Mouse (Mus musculus) C3H10T1/2 (cell line): ENCODE results near the gene Pnp2. TPM values are rescaled to one million over a fixed set of nuclear protein-coding genes. Genes with fewer than 3 reads are reported as not detected.

Experiments used
- polyA plus RNA-seq, 2 experiments: library from polyadenylated mRNA; unstranded; fragments of >200 nt; fragmentation: generic; extraction: Trizol; gene quantifications; one replicate each; pipeline ENCODE4 v1.2.1; 2012; ENCODE audit warnings: missing spikeins in 2 of 2

Gene Pnp2
- under 1 TPM; 0.19 to 0.86 TPM for polyA plus RNA-seq

DNA sequence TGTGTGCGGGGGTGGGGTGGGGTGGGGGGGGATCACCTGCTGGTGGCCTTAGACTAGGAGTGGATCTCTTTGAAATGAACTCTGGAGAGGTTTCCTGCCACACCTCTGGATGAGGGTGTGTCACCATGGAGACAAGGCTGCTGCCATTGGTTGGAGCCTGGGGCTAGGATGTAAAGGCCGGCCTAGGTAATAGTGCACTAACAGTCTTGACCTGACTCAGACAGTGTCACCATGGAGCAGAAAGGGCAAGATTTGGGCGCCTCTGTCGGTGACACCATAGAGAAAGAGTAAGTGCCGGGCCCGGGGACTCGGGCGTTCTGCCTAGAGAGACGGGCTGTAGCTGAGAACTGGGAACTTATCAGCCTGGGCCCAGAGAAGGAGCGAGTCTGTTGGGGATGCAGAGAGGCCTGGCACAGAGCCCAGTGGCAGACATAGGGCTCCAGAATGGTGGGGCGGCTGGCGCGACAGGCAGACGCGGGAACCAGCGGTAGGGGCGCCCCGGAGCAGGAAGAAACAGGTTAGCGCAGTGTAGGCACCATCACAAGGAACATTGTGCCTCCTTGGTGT lies at the start of gene Pnp2:
Pnp2 (plus strand) TSS at position 51 of the 567 bp plus-strand sequence.

DNA sequence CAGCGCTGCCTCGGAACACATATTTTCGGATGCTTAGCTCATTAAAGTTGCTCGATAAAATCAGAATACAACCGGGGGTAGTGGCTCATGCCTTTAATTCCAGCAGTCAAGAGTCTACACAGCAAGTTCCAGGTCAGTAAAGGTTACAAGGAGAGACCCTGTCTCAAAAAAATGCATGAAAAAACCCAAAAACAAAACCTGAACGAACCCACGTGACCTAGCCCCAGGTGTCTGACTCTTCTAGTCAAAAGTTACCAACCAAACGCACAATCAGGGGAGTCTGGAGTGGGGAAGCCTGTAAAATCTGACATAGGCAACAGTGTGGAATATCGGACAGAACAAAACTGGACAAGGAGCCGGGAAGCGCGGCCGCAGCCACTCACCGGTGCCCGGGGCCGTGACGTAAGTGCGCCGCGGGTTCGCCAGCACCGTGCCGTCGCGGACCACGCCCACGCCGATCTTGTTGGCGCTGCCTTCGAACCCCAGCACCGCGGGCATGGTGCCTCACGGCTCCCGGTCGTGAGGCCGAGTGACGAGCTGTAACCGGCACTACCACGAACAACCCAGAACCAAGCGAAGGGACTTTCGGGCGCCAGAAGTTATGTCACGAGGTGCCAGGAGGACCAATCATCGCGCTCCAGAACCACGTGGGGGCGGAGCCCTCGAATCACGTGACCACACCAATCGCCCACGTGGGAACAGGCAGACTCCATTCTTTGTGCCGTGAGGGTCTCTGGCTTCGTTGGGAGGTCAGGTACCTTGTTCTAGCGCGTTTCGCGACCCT lies 31.3 kb upstream of the Pnp2 start, which contains the start of the genes Osgep and Apex1:
Osgep (minus strand) TSS at position 613 of the 784 bp plus-strand sequence.
Apex1 (plus strand) TSS at position 688 of the 784 bp plus-strand sequence.

DNA sequence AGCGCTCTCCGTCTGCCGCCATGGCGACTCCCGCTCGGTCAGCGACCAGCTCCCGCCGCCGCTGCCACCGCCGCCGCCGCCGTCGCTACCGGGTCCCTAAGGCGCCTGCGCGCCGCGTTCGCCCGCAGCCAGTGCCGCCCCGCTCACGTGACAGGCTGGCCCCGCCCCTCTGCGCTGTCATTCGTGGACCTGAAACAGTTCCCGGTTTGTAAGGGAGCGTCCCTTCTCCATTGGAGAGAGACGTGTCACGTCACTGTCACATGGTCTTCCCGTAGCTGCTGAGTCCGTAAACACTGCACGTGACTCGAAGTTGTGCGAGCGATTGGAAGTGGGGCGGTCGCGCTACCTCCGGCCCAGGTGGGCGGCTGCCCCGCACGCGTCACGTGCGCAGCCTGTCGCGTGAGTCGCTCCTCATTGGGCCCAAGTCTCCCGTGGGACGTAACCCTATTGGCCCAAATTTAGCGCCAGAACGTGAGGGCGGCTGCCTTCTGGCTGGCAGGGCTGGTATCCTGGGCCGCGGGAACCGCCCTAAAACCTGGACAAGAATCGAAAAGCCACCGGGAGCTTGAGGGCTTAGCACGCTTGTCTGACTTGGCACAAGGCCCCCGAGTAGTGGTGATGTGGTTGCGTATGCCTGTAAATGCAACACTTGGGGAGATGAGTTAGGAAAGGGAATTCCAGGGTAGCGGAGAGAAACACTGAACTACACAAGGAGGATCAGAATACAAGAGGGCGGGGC lies 24.9 kb upstream of the Pnp2 start, which contains the start of the genes Pip4p1 and Pnp:
Pip4p1 (minus strand) TSS at position 103 of the 739 bp plus-strand sequence.
Pnp (plus strand) TSS at position 329 of the 739 bp plus-strand sequence.

DNA sequence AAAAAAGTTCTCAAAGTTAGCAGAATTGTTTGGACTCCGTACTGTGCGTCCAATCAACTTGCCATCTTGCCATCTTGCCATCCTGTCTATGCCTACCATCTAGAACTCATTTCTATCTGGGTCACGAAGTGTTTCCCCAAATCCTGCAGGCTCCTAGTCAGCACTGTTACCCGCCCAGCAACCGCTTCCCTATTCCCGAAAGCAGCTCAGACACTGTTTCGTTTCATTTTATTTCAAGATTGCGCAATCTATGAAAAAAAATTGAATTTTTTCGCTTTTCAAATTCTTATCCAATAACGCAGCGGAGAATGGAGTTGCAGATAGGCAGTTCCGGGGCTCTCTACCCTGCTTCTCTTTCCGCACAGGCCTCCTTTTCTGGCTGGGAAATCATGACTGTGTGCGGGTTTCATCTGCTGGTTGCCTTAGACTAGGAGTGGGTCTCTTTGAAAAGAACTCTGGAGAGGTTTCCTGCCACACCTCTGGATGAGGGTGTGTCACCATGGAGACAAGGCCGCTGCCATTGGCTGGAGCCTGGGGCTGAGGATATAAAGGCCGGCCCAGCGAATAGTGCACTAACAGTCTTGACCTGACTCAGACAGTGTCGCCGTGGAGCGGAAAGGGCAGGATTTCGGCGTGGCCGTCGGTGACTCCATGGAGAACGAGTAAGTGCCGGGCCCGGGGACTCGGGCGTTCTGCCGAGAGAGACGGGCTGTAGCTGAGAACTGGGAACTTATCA lies 11.7 kb upstream of the Pnp2 start, which contains the start of gene Gm49342:
Gm49342 (plus strand) TSS at position 586 of the 736 bp plus-strand sequence.

DNA sequence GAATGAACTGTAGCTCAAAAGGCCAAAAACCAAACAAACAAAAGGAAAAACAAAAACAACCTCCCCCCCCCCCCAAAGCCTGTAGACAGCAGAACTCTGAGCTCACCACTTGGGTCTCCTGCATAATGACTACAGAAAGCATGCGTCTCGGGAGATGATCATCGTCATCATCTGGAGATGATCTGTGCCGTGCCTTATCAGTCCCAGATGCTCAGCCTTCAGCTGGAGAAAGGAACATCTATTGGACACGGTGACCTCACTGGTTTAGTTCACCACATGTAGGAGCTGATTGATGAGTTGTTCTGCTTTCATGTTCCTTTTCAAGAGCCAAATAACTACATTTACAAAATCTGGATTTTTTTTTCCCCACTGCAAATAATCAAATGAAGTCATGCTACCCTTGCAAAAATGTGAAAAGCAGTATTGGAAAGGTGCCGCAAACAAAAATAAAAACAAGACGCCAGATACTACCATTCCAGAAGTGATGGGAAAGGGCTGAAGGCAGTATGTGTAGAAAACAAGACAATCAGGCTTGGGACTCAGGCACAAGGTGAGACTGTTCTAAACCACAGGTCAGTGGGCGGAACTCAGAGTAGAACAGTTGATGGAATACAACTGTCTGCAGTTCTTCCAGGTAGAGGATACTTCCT lies 51.5 kb downstream of the Pnp2 start, which contains the start of gene Rnase10:
Rnase10 (plus strand) TSS at position 600 of the 650 bp plus-strand sequence.

Other genes with a start within 250 kb of the Pnp2 start
- gene Olfr748, start 248.6 kb upstream of the Pnp2 start, polyA plus RNA-seq = not detected
- gene Olfr749, start 210.9 kb upstream of the Pnp2 start, polyA plus RNA-seq = not detected
- gene Ttc5, start 170.5 kb upstream of the Pnp2 start, polyA plus RNA-seq = 10 to 100 TPM in 1 of 2 experiments, 1 to 10 TPM in 1; 4.6 to 27.5 TPM
- not detected for gene Ccnb1ip1, start 148.3 kb upstream of the Pnp2 start, polyA plus RNA-seq
- gene Parp2, start 148.2 kb upstream of the Pnp2 start, polyA plus RNA-seq = 10 to 100 TPM in 1 of 2 experiments, 1 to 10 TPM in 1; 2.8 to 16.9 TPM
- gene Tep1, start 85.4 kb upstream of the Pnp2 start, polyA plus RNA-seq = 10 to 100 TPM; 12.0 to 25.0 TPM
- under 1 TPM; 0.01 to 0.52 TPM for gene Klhl33, start 58.5 kb upstream of the Pnp2 start, polyA plus RNA-seq
- gene Osgep, start 31.1 kb upstream of the Pnp2 start, polyA plus RNA-seq = 10 to 100 TPM; 34.1 to 57.0 TPM
- gene Apex1, start 31.0 kb upstream of the Pnp2 start, polyA plus RNA-seq = 100 to 1,000 TPM in 1 of 2 experiments, 10 to 100 TPM in 1; 65.4 to 178 TPM
- gene Pip4p1, start 25.1 kb upstream of the Pnp2 start, polyA plus RNA-seq = 10 to 100 TPM; 35.4 to 55.3 TPM
- 10 to 100 TPM; 21.1 to 92.2 TPM for gene Pnp, start 24.9 kb upstream of the Pnp2 start, polyA plus RNA-seq
- gene Gm49342, start 11.5 kb upstream of the Pnp2 start, polyA plus RNA-seq = 10 to 100 TPM in 1 of 2 experiments, 1 to 10 TPM in 1; 9.5 to 31.7 TPM
- gene Rnase10, start 51.8 kb downstream of the Pnp2 start, polyA plus RNA-seq = 1 to 10 TPM in 1 of 2 experiments, under 1 TPM in 1; 0.11 to 4.8 TPM
- gene Rnase9, start 85.9 kb downstream of the Pnp2 start, polyA plus RNA-seq = not detected
- not detected for gene Rnase11, start 94.2 kb downstream of the Pnp2 start, polyA plus RNA-seq
- not detected for gene Rnase12, start 101.7 kb downstream of the Pnp2 start, polyA plus RNA-seq
- not detected for gene Olfr750, start 118.4 kb downstream of the Pnp2 start, polyA plus RNA-seq
- 10 to 100 TPM in 1 of 2 experiments, under 1 TPM in 1; 0.44 to 20.1 TPM for gene Rnase4, start 135.1 kb downstream of the Pnp2 start, polyA plus RNA-seq
- 1 to 10 TPM in 1 of 2 experiments, under 1 TPM in 1; 0.88 to 1.8 TPM for gene Ang, start 135.2 kb downstream of the Pnp2 start, polyA plus RNA-seq
- not detected for gene Eddm3b, start 158.4 kb downstream of the Pnp2 start, polyA plus RNA-seq
- gene Rnase6, start 167.9 kb downstream of the Pnp2 start, polyA plus RNA-seq = under 1 TPM in 1 of 2 experiments, not detected in 1; 0.04 TPM
- gene Rnase1, start 190.8 kb downstream of the Pnp2 start, polyA plus RNA-seq = under 1 TPM in 1 of 2 experiments, not detected in 1; 0.06 TPM
- not detected for gene Rnase2b, start 206.3 kb downstream of the Pnp2 start, polyA plus RNA-seq
- gene Ang2, start 243.2 kb downstream of the Pnp2 start, polyA plus RNA-seq = under 1 TPM; 0.44 to 0.73 TPM
- gene Ear14, start 247.4 kb downstream of the Pnp2 start, polyA plus RNA-seq = not detected